In the genomic region with DNA sequence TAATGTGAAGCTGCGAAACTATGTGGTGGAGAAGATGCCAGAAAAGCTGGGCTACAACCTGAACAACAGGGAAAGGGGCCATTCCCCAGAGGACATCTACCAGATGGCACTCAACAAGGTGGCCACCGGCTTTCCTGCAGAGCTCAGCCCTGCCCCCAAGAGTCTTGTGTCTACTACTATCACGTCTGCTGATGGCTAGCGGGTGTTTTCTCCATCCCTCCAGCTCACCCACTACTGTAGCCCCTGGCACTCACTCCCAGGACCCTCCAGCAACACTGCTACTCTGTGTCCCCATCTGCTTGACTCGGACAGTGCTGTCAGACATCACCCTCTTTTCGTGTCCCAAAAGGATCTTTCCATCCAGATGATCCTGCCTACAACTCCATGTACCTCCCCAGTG, we compare ENCODE assay signal across 17 mouse cellular contexts. TPM values are rescaled to one million over a fixed set of nuclear protein-coding genes. Genes with fewer than 3 reads are reported as not detected.
DNase-seq lines count a peak whose midpoint lies in the region; TF ChIP-seq lines count a peak whose summit lies in the region.
"Had no signal": no experiment of that assay in that cellular context is flagged by ENCODE, and none has a peak within 500 bp of the region (broad histone marks: within the 10 kb centered on the region; RNA-seq: fewer than 3 reads in every experiment).

No protein-coding gene starts in this region.

- TF ChIP-seq POLR2A in spleen, adult 2 months (IDR thresholded peaks at IDR 0.05; ENCODE audit: low read depth, low read length), result no peak

- peak; percentile 5 for DNase-seq in adrenal gland, postnatal 14 days
- DNase-seq in adrenal gland, postnatal 10 days, result no peak
- no peak for DNase-seq in spleen, adult 2 months (ENCODE audit: low read depth in 1 of 2, low spot score in 2 of 2)
- DNase-seq in spleen, postnatal 36 days (ENCODE audit: low spot score in 2 of 2), result no peak
- no peak for DNase-seq in B cell, adult 2 months
- DNase-seq: adrenal gland, adult 8-10 months; adrenal gland, postnatal 36 days; cerebellum, adult 11-12 months; cerebellum, adult 2 months; cerebellum, adult 9-10 months; cerebellum, postnatal 10 days; forebrain, postnatal 0 days had no signal

- TF ChIP-seq CTCF in spleen, adult 2 months (IDR thresholded peaks at IDR 0.05; ENCODE audit: extremely low read depth, insufficient read depth, insufficient read length, insufficient replicate concordance), result no peak

- WGBS in spleen, adult 2 months, result 77% methylated on average over 6 of the region's 6 CpGs

- no peaks in the 10 kb centered on the region for H3K27me3 ChIP-seq in spleen, adult 2 months (ENCODE audit: control insufficient read depth, insufficient read depth, low read length)
- H3K27me3 ChIP-seq: Patski had no signal

- H3K4me3 ChIP-seq in spleen, adult 2 months (ENCODE audit: extremely low read depth, insufficient read depth, insufficient read length), result peak overlapping the region; percentile 64; the same call in 1 of the 2 replicates
- H3K4me3 ChIP-seq: embryonic facial prominence, embryonic 12.5 days; forebrain, embryonic 13.5 days; forebrain, embryonic 15.5 days had no signal

- H3K27ac ChIP-seq in spleen, adult 2 months (ENCODE audit: insufficient read depth, low read length), result peak overlapping the region; percentile 95
- H3K27ac ChIP-seq: embryonic facial prominence, embryonic 10.5 days; embryonic facial prominence, embryonic 12.5 days; forebrain, embryonic 13.5 days; forebrain, embryonic 15.5 days had no signal

- peaks cover 17% of the 10 kb centered on the region for H3K36me3 ChIP-seq in spleen, adult 2 months (ENCODE audit: control insufficient read depth, insufficient read depth, low read length)

- peaks cover 53% of the 10 kb centered on the region for H3K4me1 ChIP-seq in spleen, adult 2 months (ENCODE audit: control insufficient read depth, insufficient read depth, insufficient read length)

RNA-seq across cellular contexts. Expression of a gene that starts 10.7 kb away (rescaled TPM):
- total RNA-seq in adrenal gland, postnatal 14 days (2021), result 90.6 and 104 TPM in 2 replicates
- total RNA-seq in adrenal gland, postnatal 10 days (2021), result 100 to 1,000 TPM in 1 of 2 experiments, 10 to 100 TPM in 1; 92.4 to 109 TPM
- 67.8 and 105 TPM in 2 replicates for polyA plus RNA-seq in spleen, adult 2 months (2012; rRNA removed)

RNA-seq across cellular contexts. Expression of a gene that starts 10.8 kb away (rescaled TPM):
- 58.8 and 66.1 TPM in 2 replicates for total RNA-seq in adrenal gland, postnatal 14 days (2021)
- 10 to 100 TPM; 61.9 to 73.1 TPM for total RNA-seq in adrenal gland, postnatal 10 days (2021)
- polyA plus RNA-seq in spleen, adult 2 months (2012; rRNA removed), result 68.4 and 91.7 TPM in 2 replicates

RNA-seq across cellular contexts. Expression of a gene that starts 18.9 kb away (rescaled TPM):
- total RNA-seq in adrenal gland, postnatal 14 days (2021), result 35.2 and 45.1 TPM in 2 replicates
- total RNA-seq in adrenal gland, postnatal 10 days (2021), result 10 to 100 TPM; 37.6 to 38.6 TPM
- polyA plus RNA-seq in spleen, adult 2 months (2012; rRNA removed), result 67.3 and 84.9 TPM in 2 replicates

RNA-seq across cellular contexts. Expression of a gene that starts 21.6 kb away (rescaled TPM):
- total RNA-seq in adrenal gland, postnatal 14 days (2021), result 147 and 165 TPM in 2 replicates
- 100 to 1,000 TPM; 144 to 202 TPM for total RNA-seq in adrenal gland, postnatal 10 days (2021)
- 49.6 and 66.2 TPM in 2 replicates for polyA plus RNA-seq in spleen, adult 2 months (2012; rRNA removed)

RNA-seq across cellular contexts. Expression of a gene that starts 21.9 kb away (rescaled TPM):
- 2.0 and 13.8 TPM in 2 replicates for total RNA-seq in adrenal gland, postnatal 14 days (2021)
- total RNA-seq in adrenal gland, postnatal 10 days (2021), result 1 to 10 TPM; 5.2 TPM
- 175 and 251 TPM in 2 replicates for polyA plus RNA-seq in spleen, adult 2 months (2012; rRNA removed)
